Comparison of ENCODE assay signal across 8 mouse cellular contexts in the genomic region with DNA sequence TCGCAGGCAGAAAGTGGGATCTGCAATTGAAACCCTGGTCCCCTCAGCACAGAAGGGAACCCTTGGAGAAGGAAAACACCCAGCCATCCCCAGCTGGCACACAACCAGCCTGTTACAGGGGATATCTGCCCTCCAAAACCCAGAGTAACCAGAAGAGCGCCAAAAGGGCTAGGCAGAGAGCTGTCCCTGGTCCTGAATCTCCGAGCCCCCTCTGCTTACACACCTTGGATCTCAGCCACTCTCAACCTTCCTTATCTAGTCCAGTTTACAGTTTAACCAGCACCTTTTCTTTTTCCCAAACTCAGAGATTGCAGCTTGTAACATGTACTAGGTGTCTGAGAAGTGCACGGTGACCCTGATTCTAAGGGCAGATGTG.
DNase-seq lines count a peak whose midpoint lies in the region; ATAC-seq lines count a peak whose summit lies in the region.

No protein-coding gene starts in this region.

- DNase-seq in heart, postnatal 4 days = peak; percentile 67
- DNase-seq in heart, adult 11 months = no peak
- DNase-seq in A20 (ENCODE audit: low read depth, low spot score) = peak; percentile 40
- DNase-seq in adrenal gland, postnatal 25 days = peak; percentile 56
- peak; percentile 65 for DNase-seq in liver, embryonic 11.5 days (ENCODE audit: low spot score)
- no peak for DNase-seq in left cerebral cortex, postnatal 14 days (ENCODE audit: low spot score in 2 of 2)
- DNase-seq in right cerebral cortex, postnatal 36 days (ENCODE audit: low spot score in 2 of 2) = no peak
- DNase-seq in right cerebral cortex, postnatal 14 days = no peak

- H3K9me3 ChIP-seq in liver, embryonic 11.5 days (ENCODE audit: control insufficient read depth, low read length) = no peaks in the 10 kb centered on the region

- no peak overlapping the region for H3K27ac ChIP-seq in liver, embryonic 11.5 days (ENCODE audit: low read depth, low read length)

- H3K9ac ChIP-seq in liver, embryonic 11.5 days (ENCODE audit: low read depth, low read length) = no peak overlapping the region

- peaks cover 53% of the 10 kb centered on the region for H3K27me3 ChIP-seq in liver, embryonic 11.5 days (replicated peaks; ENCODE audit: control insufficient read depth, insufficient read depth, low read length)

- no peaks in the 10 kb centered on the region for H3K36me3 ChIP-seq in liver, embryonic 11.5 days (ENCODE audit: control insufficient read depth, insufficient read depth, low read length)

- WGBS in liver, embryonic 11.5 days = 20% methylated on average over 4 of the region's 4 CpGs

- H3K4me1 ChIP-seq in liver, embryonic 11.5 days (replicated peaks; ENCODE audit: control insufficient read depth, insufficient read depth, low read length) = no peaks in the 10 kb centered on the region; the same call in 1 of the 2 replicates

- H3K4me2 ChIP-seq in liver, embryonic 11.5 days = no peak overlapping the region

- H3K4me3 ChIP-seq in liver, embryonic 11.5 days (ENCODE audit: low read depth, low read length) = no peak overlapping the region

- intact Hi-C loops in left cerebral cortex, postnatal 14 days (cut with DNase I) = no loop called here

- no peak for ATAC-seq in liver, embryonic 11.5 days (replicated peaks; ENCODE audit: low FRiP score)

Comparison
In these comparisons a context has a peak if more than half of its experiments do, and no peak if none do; other contexts are left out.
1. DNase-seq: peak in heart, postnatal 4 days (single experiment), A20 (single experiment), adrenal gland, postnatal 25 days (single experiment) and liver, embryonic 11.5 days (single experiment); none in heart, adult 11 months (single experiment), left cerebral cortex, postnatal 14 days (0 of 2), right cerebral cortex, postnatal 36 days (0 of 2) and right cerebral cortex, postnatal 14 days (single experiment).